Mouse (Mus musculus) heart, embryonic 10.5 days (tissue): Measurements from ENCODE around the gene Tyr. TPM values are rescaled to one million over a fixed set of nuclear protein-coding genes. Genes with fewer than 3 reads are reported as not detected.
"Not testable (repeated sequence)": the region's sequence is repeated elsewhere in the genome, so short reads cannot be mapped to it uniquely, and the experiment has no call there.

Experiments used
- DNase-seq: peaks from one replicate; pipeline ENCODE4 v3.0.0-alpha.2; 2017; ENCODE audit warnings: low spot score
- H3K27ac ChIP-seq: fragments of 300-500 bp; sonication (generic); 2 replicates; pipeline ENCODE4 v1.5.1; 2016; ENCODE audit warnings: mild to moderate bottlenecking
- H3K27me3 ChIP-seq: fragments of 300-500 bp; sonication (generic); 2 replicates; pipeline ENCODE4 v1.6.1; 2016; ENCODE audit warnings: mild to moderate bottlenecking; ENCODE audit not compliant: poor library complexity, insufficient read depth, severe bottlenecking
- H3K36me3 ChIP-seq: fragments of 300-500 bp; sonication (generic); 2 replicates; pipeline ENCODE4 v1.6.1; 2016; ENCODE audit warnings: mild to moderate bottlenecking, moderate library complexity
- H3K4me1 ChIP-seq: fragments of 300-500 bp; sonication (generic); 2 replicates; pipeline ENCODE4 v1.6.1; 2016; ENCODE audit warnings: mild to moderate bottlenecking
- H3K4me3 ChIP-seq: fragments of 300-500 bp; sonication (generic); 2 replicates; pipeline ENCODE4 v1.5.1; 2016; ENCODE audit warnings: mild to moderate bottlenecking, moderate library complexity
- H3K9me3 ChIP-seq: fragments of 300-500 bp; sonication (generic); 2 replicates; pipeline ENCODE4 v1.6.1; 2016; ENCODE audit warnings: mild to moderate bottlenecking, moderate library complexity
- WGBS: fragments of 180-500 bp; shearing (Covaris S2); methylation state at CpG from one replicate; pipeline ENCODE4 v1.1.7; 2016; 5-methylcytosine and 5-hydroxymethylcytosine counted together
- polyA plus RNA-seq: library from polyadenylated mRNA; unstranded; fragments of >200 nt; fragmentation: Nextera tagmentation; extraction: Ambion mirVana; gene quantifications from 2 replicates; pipeline ENCODE4 v1.2.1, GENCODE M21; 2016

Tyr gene
- 0.03 and 0.11 TPM in 2 replicates for polyA plus RNA-seq

- Histone ChIP-seq H3K27ac (no peak within 1 kb of the TSS), H3K36me3 (no peaks in the 10 kb centered on the region), H3K4me1 (no peaks in the 10 kb centered on the region), H3K27me3 (no peaks in the 10 kb centered on the region), H3K4me3 (no peak within 1 kb of the TSS), H3K9me3 (no peaks in the 10 kb centered on the region)
- no peak for DNase-seq
These were observed at the start of gene Tyr for GRCm38 (mm10) chr7:87493412-87493811. TSS of gene Tyr (minus strand) at chr7:87493512.

- H3K36me3 ChIP-seq = no peaks in the 10 kb centered on the region
- no peaks in the 10 kb centered on the region for H3K9me3 ChIP-seq
- H3K4me3 ChIP-seq = no peak overlapping the region
- no peak overlapping the region for H3K27ac ChIP-seq
- H3K4me1 ChIP-seq = no peaks in the 10 kb centered on the region
- no peak for DNase-seq
- no peaks in the 10 kb centered on the region for H3K27me3 ChIP-seq
These were observed 45.7 kb upstream of the Tyr start for GRCm38 (mm10) chr7:87539031-87539430.

- Histone ChIP-seq H3K27ac (no peak overlapping the region), H3K4me1 (no peaks in the 10 kb centered on the region), H3K27me3 (no peaks in the 10 kb centered on the region), H3K36me3 (no peaks in the 10 kb centered on the region), H3K9me3 (no peaks in the 10 kb centered on the region), H3K4me3 (no peak overlapping the region)
- DNase-seq = no peak
- 10% methylated on average over 4 of the region's 4 CpGs for WGBS
These were observed 891 bp upstream of the Tyr start for GRCm38 (mm10) chr7:87494124-87494682.

GRCm38 (mm10) chr7:87488024-87488423 is 5.3 kb downstream of the Tyr start:
- DNase-seq = no peak

GRCm38 (mm10) chr7:87413271-87413670 is 80.0 kb downstream of the Tyr start:
- no peaks in the 10 kb centered on the region for H3K9me3 ChIP-seq
- no peaks in the 10 kb centered on the region for H3K4me1 ChIP-seq
- no peaks in the 10 kb centered on the region for H3K36me3 ChIP-seq
- no peaks in the 10 kb centered on the region for H3K27me3 ChIP-seq
- no peak for DNase-seq
- H3K27ac ChIP-seq = no peak overlapping the region
- WGBS = 68% methylated on average over 1 of the region's 1 CpGs
- H3K4me3 ChIP-seq = no peak overlapping the region

More at GRCm38 (mm10) chr7:87488024-87488423, 5.3 kb downstream of the Tyr start:
- whole genome bisulfite sequencing = 74% methylated on average over 3 of the region's 3 CpGs
- no peaks in the 10 kb centered on the region for H3K27me3 ChIP-seq
- no peaks in the 10 kb centered on the region for H3K4me1 ChIP-seq
- H3K27ac ChIP-seq = no peak overlapping the region
- H3K36me3 ChIP-seq = no peaks in the 10 kb centered on the region
- H3K9me3 ChIP-seq = no peaks in the 10 kb centered on the region
- H3K4me3 ChIP-seq = no peak overlapping the region

- H3K27me3 ChIP-seq, H3K4me1 ChIP-seq, H3K36me3 ChIP-seq, H3K4me3 ChIP-seq, DNase-seq, H3K27ac ChIP-seq, H3K9me3 ChIP-seq: not testable (repeated sequence)
- WGBS = 13% methylated on average over 4 of the region's 4 CpGs
These were observed 81.9 kb downstream of the Tyr start for GRCm38 (mm10) chr7:87411373-87411772.

GRCm38 (mm10) chr7:87397023-87397422 is 96.3 kb downstream of the Tyr start:
- WGBS = 86% methylated on average over 7 of the region's 7 CpGs
- DNase-seq = no peak
- Histone ChIP-seq H3K27ac (no peak overlapping the region), H3K27me3 (no peaks in the 10 kb centered on the region), H3K36me3 (no peaks in the 10 kb centered on the region), H3K9me3 (no peaks in the 10 kb centered on the region), H3K4me3 (no peak overlapping the region), H3K4me1 (no peaks in the 10 kb centered on the region)

GRCm38 (mm10) chr7:87374935-87375334 is 118.4 kb downstream of the Tyr start:
- DNase-seq = no peak
- H3K36me3 ChIP-seq = no peaks in the 10 kb centered on the region
- H3K4me3 ChIP-seq = no peak overlapping the region
- H3K9me3 ChIP-seq = no peaks in the 10 kb centered on the region
- H3K27ac ChIP-seq = no peak overlapping the region
- no peaks in the 10 kb centered on the region for H3K4me1 ChIP-seq
- 53% methylated on average over 2 of the region's 2 CpGs for WGBS
- H3K27me3 ChIP-seq = no peaks in the 10 kb centered on the region

Other genes starting within 250 kb of the Tyr start
- gene Nox4, start 247.4 kb downstream of the Tyr start, polyA plus RNA-seq = 3.5 and 3.6 TPM in 2 replicates
- not detected in 2 replicates for gene Grm5, start 90.7 kb upstream of the Tyr start, polyA plus RNA-seq